Mouse (Mus musculus) midbrain, embryonic 14.5 days (tissue): Measurements from ENCODE around the gene Fam32a. TPM values are rescaled to one million over a fixed set of nuclear protein-coding genes. Genes with fewer than 3 reads are reported as not detected.
A peak's percentile ranks its signal among the peaks of the same experiment; 100 is the strongest.

Experiments used
- ATAC-seq: fragments of 200-750 bp; cut with Nextera tagmentation; 2 replicates; pipeline ENCODE4 v1.8.0; 2017; ENCODE audit warnings: moderate number of reproducible peaks, moderate library complexity; ENCODE audit not compliant: low FRiP score, low TSS enrichment
- DNase-seq: peaks from one replicate; pipeline ENCODE4 v3.0.0-alpha.2; 2015
- H3K27ac ChIP-seq: fragments of 300-500 bp; sonication (generic); replicated peaks from 2 replicates; pipeline ENCODE4 v1.5.1; 2014; ENCODE audit warnings: mild to moderate bottlenecking, low read depth, low read length, moderate library complexity
- H3K27me3 ChIP-seq: fragments of 300-500 bp; sonication (generic); 2 replicates; pipeline ENCODE4 v1.6.1; 2014; ENCODE audit warnings: low read length, control low read depth, mixed read lengths; ENCODE audit not compliant: control insufficient read depth, insufficient read depth
- H3K36me3 ChIP-seq: fragments of 300-500 bp; sonication (generic); 2 replicates; pipeline ENCODE4 v1.6.1; 2014; ENCODE audit warnings: low read length, control low read depth; ENCODE audit not compliant: control insufficient read depth, insufficient read depth
- H3K4me1 ChIP-seq: fragments of 300-500 bp; sonication (generic); 2 replicates; pipeline ENCODE4 v1.6.1; 2014; ENCODE audit warnings: mild to moderate bottlenecking, antibody characterized with exemption, low read length, control low read depth; ENCODE audit not compliant: control insufficient read depth, insufficient read depth
- H3K4me2 ChIP-seq: fragments of 300-500 bp; sonication (generic); 2 replicates; pipeline ENCODE4 v1.6.1; 2014; ENCODE audit warnings: mild to moderate bottlenecking, low read length, moderate library complexity
- H3K4me3 ChIP-seq: fragments of 300-500 bp; sonication (generic); replicated peaks from 2 replicates; pipeline ENCODE4 v1.5.1; 2014; ENCODE audit warnings: low read depth, low read length
- H3K9ac ChIP-seq: fragments of 300-500 bp; sonication (generic); replicated peaks from 2 replicates; pipeline ENCODE4 v1.6.1; 2014; ENCODE audit warnings: mild to moderate bottlenecking, low read length, moderate library complexity
- H3K9me3 ChIP-seq: fragments of 300-500 bp; sonication (generic); 2 replicates; pipeline ENCODE4 v1.6.1; 2016; ENCODE audit warnings: low read length, control low read depth, mixed read lengths; ENCODE audit not compliant: control insufficient read depth
- WGBS: fragments of 180-500 bp; shearing (Covaris S2); extraction: QIAGEN DNeasy Blood & Tissue Kit; methylation state at CpG from one replicate; pipeline ENCODE4 v1.1.7; 2014; 5-methylcytosine and 5-hydroxymethylcytosine counted together
- polyA plus RNA-seq: library from polyadenylated mRNA; unstranded; fragments of >200 nt; fragmentation: Nextera tagmentation; extraction: Ambion mirVana; gene quantifications from 2 replicates; pipeline ENCODE4 v1.2.1, GENCODE M21; 2014

Gene Fam32a
- polyA plus RNA-seq, result 62.4 and 74.6 TPM in 2 replicates

DNA sequence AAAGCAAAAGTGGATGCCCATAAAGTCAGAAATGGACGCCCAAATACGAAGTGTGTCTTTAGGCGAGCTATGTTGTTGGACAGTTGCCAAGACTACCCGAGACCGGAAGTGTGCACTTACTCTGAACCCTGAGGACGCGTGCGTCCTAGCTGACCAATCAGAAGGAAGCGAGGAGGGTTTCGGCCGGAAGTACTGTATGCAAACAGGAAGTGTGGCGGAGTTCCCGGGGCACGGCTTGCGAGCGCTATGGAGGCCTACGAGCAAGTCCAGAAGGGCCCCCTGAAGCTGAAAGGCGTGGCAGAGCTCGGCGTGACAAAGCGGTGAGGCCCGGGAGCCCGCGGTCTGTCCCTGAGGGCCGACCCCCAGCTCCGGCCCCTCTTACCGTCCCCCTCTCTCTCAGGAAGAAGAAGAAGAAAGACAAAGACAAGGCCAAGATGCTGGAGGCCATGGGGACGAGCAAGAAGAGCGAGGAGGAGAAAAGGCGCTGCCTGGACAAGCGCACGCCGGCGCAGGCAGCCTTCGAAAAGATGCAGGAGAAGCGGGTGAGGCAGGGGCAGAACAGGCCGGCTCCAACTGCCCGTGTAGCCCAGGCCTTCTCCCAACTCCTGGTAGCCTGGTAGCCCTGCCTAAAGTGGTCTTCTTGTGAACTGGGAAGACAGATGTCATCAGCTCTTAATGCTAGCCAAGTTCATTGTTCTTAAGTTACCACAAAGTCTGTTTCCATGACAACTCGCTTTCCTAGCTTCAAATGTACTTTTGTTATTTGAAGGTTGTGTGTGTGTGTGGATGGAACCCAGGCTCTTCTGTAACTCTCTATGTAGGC, at the start of gene Fam32a:
TSS of gene Fam32a (plus strand) at position 190 of the 823 bp plus-strand sequence.
- peak; percentile 98 for ATAC-seq

DNA sequence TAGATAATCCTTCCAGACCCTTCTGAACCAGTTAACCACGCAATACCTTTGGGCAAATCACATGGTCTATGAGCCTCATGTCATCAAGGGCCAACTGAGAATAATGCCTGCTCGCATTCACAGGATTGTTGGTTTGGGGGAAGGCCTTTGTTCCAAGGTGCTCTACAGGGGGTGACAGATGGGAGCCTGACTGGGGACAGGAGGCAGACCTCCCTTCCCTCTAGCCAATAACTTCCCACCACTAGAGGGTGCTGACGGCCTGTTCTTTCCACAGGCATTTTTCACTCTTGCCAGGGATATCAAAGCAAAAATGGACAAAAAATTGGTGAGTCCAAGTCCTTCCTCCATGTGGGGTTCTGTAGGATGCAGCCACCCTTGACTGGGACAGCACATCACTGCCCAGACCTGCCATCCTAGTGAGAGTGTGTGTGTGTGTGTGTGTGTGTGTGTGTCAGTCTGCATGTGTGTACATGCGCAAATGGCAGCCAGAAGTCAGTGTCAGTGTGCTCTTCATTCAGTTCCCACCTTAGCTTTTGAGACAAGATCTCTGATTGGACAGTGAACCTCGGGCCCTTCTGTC, 42.1 kb upstream of the Fam32a start:
- Histone ChIP-seq H3K9me3 (no peaks in the 10 kb centered on the region), H3K27ac (no peak overlapping the region), H3K4me2 (no peak overlapping the region), H3K36me3 (peaks cover 98% of the 10 kb centered on the region), H3K9ac (no peak overlapping the region), H3K4me3 (no peak overlapping the region), H3K27me3 (no peaks in the 10 kb centered on the region), H3K4me1 (no peaks in the 10 kb centered on the region)
- 59% methylated on average over 5 of the region's 5 CpGs for WGBS
- peak; percentile 80 for DNase-seq
- ATAC-seq, result peak; percentile 68

More for the DNA sequence above, at the start of gene Fam32a:
- WGBS, result 11% methylated on average over 39 of the region's 39 CpGs
- DNase-seq, result peak; percentile 98
- H3K4me1 ChIP-seq, result peaks cover 7% of the 10 kb centered on the region; the same call in 1 of the 2 replicates
- H3K4me3 ChIP-seq, result peak within 1 kb of the TSS; percentile 66
- no peaks in the 10 kb centered on the region for H3K9me3 ChIP-seq
- H3K27ac ChIP-seq, result peak within 1 kb of the TSS; percentile 23
- peak within 1 kb of the TSS; percentile 60 for H3K4me2 ChIP-seq
- peaks cover 30% of the 10 kb centered on the region for H3K36me3 ChIP-seq
- H3K9ac ChIP-seq, result peak within 1 kb of the TSS; percentile 57
- no peaks in the 10 kb centered on the region for H3K27me3 ChIP-seq

DNA sequence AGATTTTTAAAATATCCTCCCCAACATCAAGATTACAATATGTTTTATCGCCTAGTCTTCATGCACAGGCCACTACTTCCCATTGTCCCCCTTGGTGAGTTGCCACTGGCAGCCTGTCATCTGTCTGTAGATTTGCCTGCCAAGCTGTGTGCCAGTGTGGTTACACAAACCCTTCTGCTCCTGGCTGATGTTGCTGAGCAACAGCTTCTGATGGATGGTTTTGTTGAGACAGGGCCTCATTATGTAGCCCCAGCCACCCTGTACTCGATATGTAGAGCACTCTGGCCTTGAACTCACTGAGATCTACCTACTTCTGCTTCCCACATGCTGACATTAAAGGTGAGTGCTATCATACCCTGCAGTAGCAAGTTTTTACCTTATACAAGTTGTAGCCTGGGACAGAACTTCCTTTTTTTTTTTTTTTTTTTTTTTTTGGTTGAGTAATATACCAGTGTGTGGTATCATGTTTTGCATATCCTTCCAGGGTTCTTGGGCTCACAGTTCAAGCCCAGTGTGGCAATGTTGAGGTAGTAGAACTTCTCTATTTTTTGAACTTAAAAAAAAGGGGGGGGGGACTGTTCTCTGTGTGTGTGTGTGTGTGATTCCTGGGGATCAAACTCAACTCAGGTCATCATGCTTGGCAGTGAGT, 35.9 kb upstream of the Fam32a start:
- DNase-seq, result peak; percentile 16
- ATAC-seq, result no peak
- H3K4me3 ChIP-seq, result no peak overlapping the region

DNA sequence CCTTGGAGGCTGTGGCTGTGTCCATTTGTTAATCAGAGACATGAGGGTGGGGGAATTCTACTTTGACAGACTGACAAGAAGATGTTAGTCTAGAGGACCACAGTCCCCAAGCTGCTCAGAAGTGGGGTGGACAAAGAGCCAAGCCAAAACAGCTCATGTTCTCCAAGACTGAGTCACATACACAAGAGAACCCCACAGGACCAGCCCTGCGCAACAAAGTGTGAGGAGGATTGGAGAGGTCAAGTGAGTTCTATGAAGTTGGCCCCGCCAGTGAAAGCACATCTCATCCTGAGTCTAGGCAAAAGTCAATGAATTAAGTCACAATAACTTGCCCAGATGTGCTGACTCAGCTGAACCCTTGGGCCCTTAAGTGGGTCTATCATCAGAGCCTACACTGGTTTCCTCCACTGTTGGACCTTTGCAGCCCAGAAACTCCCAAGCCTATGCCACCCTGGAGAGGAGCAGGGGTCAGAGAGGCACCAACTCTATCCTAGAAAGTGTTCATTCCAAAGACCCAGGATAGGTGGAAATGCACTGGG, 31.7 kb upstream of the Fam32a start:
- Histone ChIP-seq H3K27me3 (no peaks in the 10 kb centered on the region), H3K4me1 (no peaks in the 10 kb centered on the region), H3K27ac (no peak overlapping the region), H3K4me2 (no peak overlapping the region), H3K9me3 (no peaks in the 10 kb centered on the region), H3K4me3 (no peak overlapping the region), H3K9ac (no peak overlapping the region), H3K36me3 (no peaks in the 10 kb centered on the region)
- WGBS, result 79% methylated on average over 2 of the region's 2 CpGs
- ATAC-seq (no peak), DNase-seq (no peak)

More for the DNA sequence above, 35.9 kb upstream of the Fam32a start:
- H3K27ac ChIP-seq, result no peak overlapping the region
- H3K9me3 ChIP-seq, result no peaks in the 10 kb centered on the region
- H3K9ac ChIP-seq, result no peak overlapping the region
- H3K36me3 ChIP-seq, result peaks cover 36% of the 10 kb centered on the region
- no peak overlapping the region for H3K4me2 ChIP-seq
- WGBS, result 82% methylated on average over 2 of the region's 2 CpGs
- H3K4me1 ChIP-seq, result no peaks in the 10 kb centered on the region
- H3K27me3 ChIP-seq, result no peaks in the 10 kb centered on the region

DNA sequence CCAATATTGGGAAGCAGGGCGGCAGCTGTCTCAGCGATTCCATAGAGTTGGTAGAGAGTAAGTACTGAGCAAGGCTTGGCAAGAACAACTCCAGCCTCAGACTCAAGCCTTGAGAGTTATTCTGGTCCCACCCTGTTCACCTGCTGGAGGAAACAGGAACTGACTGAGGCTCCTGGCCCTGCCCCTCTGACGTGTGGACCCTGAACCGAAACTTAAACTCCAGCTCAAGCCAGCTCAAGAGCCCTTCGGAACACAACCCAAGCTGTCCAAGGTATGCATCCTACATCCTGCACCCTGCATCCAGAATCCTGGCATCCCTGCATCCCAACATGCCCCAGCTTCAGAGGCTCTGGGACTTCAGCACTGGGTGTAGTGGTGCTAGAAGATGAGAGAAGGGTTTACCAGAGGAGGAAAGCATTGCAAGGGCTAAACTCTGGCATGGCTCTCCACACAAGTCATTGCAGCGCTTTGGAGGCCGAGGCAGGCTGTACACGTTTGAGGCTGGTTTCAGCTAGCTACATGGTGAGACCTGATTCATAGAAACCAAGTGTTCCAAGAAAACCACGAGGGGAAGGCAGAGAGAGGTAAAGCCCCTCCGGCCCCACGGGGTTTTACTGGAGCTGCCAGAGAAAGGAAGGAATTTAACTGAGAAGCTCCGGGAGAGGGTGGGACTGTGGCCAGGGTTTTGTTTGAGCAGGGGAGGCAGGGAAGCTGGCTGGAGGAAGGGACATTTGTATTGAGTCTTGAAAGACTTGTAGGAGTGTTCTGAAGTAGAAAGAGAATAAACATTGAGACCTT, 29.9 kb upstream of the Fam32a start, which contains the start of gene Hsh2d:
TSS of gene Hsh2d (plus strand) at position 222 of the 798 bp plus-strand sequence.
- 77% methylated on average over 12 of the region's 12 CpGs for WGBS
- no peaks in the 10 kb centered on the region for H3K9me3 ChIP-seq
- DNase-seq (no peak), ATAC-seq (no peak)
- no peaks in the 10 kb centered on the region for H3K36me3 ChIP-seq
- H3K4me1 ChIP-seq, result no peaks in the 10 kb centered on the region
- H3K27ac ChIP-seq, result no peak within 1 kb of the TSS
- no peak within 1 kb of the TSS for H3K4me2 ChIP-seq
- no peaks in the 10 kb centered on the region for H3K27me3 ChIP-seq
- H3K4me3 ChIP-seq, result no peak within 1 kb of the TSS
- no peak within 1 kb of the TSS for H3K9ac ChIP-seq

DNA sequence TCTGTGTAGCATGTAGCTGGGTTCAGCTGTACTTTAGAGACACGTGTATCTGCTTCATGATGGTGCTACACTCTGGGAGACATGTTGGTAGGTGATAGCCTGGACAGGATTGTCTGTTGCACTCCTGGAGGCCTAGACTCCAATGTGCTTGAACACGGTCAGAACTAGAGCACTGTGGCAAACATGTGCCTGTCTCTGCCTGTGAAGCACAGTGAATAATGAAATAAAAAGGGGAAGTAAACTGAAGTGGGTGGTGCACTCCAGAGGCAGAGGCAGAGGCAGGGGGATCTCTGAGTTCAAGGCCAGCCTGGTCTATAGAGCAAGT, 29.4 kb upstream of the Fam32a start:
- Histone ChIP-seq H3K4me2 (no peak overlapping the region), H3K9ac (no peak overlapping the region), H3K4me3 (no peak overlapping the region), H3K27me3 (no peaks in the 10 kb centered on the region), H3K9me3 (no peaks in the 10 kb centered on the region), H3K4me1 (no peaks in the 10 kb centered on the region), H3K36me3 (no peaks in the 10 kb centered on the region), H3K27ac (no peak overlapping the region)
- no peak for DNase-seq
- no peak for ATAC-seq
- WGBS, result 83% methylated on average over 2 of the region's 2 CpGs

DNA sequence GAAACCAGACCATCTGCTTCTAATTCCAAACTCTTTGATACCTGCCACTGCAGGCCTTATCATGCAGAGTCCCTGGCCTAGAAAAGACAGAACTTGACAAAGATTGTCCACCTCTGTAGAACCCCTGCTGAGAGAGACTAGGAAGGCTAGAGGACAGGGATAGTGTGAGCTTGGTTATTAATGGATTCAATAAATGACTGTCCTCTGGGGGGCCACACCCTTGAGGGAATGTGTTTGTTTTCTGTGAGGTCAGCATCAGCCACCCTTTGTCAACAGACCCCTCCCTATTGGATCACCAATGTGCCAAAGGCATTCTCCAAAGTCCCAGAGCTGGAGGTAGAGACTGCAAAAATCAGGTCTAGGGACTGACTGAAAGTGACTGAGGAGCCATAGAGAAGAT, 27.5 kb upstream of the Fam32a start:
- Histone ChIP-seq H3K27me3 (no peaks in the 10 kb centered on the region), H3K9me3 (no peaks in the 10 kb centered on the region), H3K4me3 (no peak overlapping the region), H3K4me2 (no peak overlapping the region), H3K36me3 (no peaks in the 10 kb centered on the region), H3K4me1 (no peaks in the 10 kb centered on the region), H3K9ac (no peak overlapping the region), H3K27ac (no peak overlapping the region)
- DNase-seq (no peak), ATAC-seq (no peak)

DNA sequence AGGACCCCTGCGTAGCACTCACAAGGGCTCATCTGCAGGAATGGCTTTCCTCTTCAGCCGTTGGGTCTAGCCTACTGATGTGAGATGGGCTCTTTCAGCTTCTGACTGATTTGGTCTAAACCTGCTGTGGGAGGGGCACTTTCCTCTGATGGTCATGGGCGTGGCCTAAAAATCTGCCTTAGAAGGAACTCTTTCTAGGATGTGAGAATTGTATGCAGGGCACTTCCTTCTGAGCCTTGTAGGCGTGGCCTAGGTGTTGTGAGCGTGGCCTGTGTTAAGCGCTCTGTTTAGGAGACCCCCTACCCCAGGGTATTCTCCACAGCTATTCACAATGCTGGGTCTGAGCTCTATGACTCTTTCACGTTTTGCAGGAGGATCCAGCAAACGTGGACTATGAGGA, 21.5 kb upstream of the Fam32a start:
- Histone ChIP-seq H3K4me2 (no peak overlapping the region), H3K27me3 (no peaks in the 10 kb centered on the region), H3K4me1 (no peaks in the 10 kb centered on the region), H3K4me3 (no peak overlapping the region), H3K9me3 (peaks cover 6% of the 10 kb centered on the region), H3K9ac (no peak overlapping the region), H3K27ac (no peak overlapping the region), H3K36me3 (no peaks in the 10 kb centered on the region)
- WGBS, result 59% methylated on average over 8 of the region's 8 CpGs
- no peak for DNase-seq
- ATAC-seq, result no peak
